Mouse (Mus musculus) limb, embryonic 10.5 days (tissue): ENCODE measurements around the gene Rsph3a. TPM values are rescaled to one million over a fixed set of nuclear protein-coding genes. Genes with fewer than 3 reads are reported as not detected.
"Not testable (repeated sequence)": the region's sequence is repeated elsewhere in the genome, so short reads cannot be mapped to it uniquely, and the experiment has no call there.

Experiments
- DNase-seq: peaks from one replicate; pipeline ENCODE4 v3.0.0-alpha.2; 2017; ENCODE audit warnings: low spot score
- H3K27ac ChIP-seq: fragments of 300-500 bp; sonication (generic); 2 replicates; pipeline ENCODE4 v1.5.1; 2016; ENCODE audit warnings: mild to moderate bottlenecking
- H3K27me3 ChIP-seq: fragments of 300-500 bp; sonication (generic); 2 replicates; pipeline ENCODE4 v1.6.1; 2016; ENCODE audit warnings: low read depth, mild to moderate bottlenecking; ENCODE audit not compliant: poor library complexity, severe bottlenecking
- H3K36me3 ChIP-seq: fragments of 300-500 bp; sonication (generic); 2 replicates; pipeline ENCODE4 v1.6.1; 2016; ENCODE audit warnings: mild to moderate bottlenecking, moderate library complexity
- H3K4me1 ChIP-seq: fragments of 300-500 bp; sonication (generic); 2 replicates; pipeline ENCODE4 v1.6.1; 2016
- H3K4me3 ChIP-seq: fragments of 300-500 bp; sonication (generic); 2 replicates; pipeline ENCODE4 v1.5.1; 2016; ENCODE audit warnings: mild to moderate bottlenecking, moderate library complexity
- H3K9me3 ChIP-seq: fragments of 300-500 bp; sonication (generic); replicated peaks from 2 replicates; pipeline ENCODE4 v1.6.1; 2016; ENCODE audit warnings: mild to moderate bottlenecking
- WGBS: fragments of 180-500 bp; shearing (Covaris S2); methylation state at CpG from one replicate; pipeline ENCODE4 v1.1.7; 2016; 5-methylcytosine and 5-hydroxymethylcytosine counted together
- polyA plus RNA-seq: library from polyadenylated mRNA; unstranded; fragments of >200 nt; fragmentation: Nextera tagmentation; extraction: Ambion mirVana; gene quantifications from 2 replicates; pipeline ENCODE4 v1.2.1, GENCODE M21; 2016

Gene Rsph3a
- polyA plus RNA-seq = 48.8 and 53.0 TPM in 2 replicates

DNA sequence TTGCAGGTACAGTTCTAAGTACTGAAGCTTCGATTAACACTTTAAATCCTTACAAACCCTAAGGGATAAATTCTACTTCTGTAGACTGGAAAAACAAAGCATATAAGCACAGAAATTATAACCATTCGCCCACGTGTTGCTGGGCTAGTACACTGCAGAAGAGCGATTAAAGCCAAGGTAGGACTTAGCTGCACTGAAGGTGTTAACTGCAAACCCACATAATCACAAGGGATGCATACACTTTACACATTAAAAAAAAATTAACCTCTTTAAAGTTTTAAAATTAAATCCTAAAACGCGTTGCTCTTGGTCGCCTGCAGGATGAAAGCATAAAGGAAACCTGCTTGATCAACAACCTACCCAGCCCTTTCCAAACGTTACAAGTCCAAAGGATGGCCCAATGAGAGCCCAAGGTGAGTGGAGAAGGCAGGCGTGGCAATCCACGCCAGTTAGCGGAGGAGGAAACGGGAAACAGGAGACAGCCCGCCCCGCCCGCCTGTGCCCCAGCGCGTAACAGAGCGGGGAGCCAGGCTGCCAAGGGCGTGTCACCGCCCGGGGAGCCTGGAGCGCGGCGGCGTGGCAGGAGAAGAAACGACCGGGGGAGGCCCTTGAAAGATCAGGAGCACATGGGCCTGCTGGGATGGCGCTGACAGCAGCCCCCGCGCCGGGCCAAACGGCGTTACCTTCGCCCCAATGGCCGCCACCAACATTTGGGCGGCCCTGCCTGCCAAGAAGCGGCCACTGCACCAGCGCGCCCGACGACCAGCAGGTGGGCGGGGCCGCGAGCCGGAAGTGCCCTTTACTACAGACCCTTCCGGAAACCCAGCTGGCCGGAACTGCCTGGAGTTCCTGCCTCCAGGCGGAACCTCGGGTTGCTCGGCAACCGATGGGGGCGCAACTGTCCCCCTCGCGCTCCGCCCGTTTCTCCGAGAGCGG is at the start of gene Rsph3a:
TSS of gene Rsph3a (plus strand) at position 498 of the 936 bp plus-strand sequence.
- peak; percentile 97 for DNase-seq

DNA sequence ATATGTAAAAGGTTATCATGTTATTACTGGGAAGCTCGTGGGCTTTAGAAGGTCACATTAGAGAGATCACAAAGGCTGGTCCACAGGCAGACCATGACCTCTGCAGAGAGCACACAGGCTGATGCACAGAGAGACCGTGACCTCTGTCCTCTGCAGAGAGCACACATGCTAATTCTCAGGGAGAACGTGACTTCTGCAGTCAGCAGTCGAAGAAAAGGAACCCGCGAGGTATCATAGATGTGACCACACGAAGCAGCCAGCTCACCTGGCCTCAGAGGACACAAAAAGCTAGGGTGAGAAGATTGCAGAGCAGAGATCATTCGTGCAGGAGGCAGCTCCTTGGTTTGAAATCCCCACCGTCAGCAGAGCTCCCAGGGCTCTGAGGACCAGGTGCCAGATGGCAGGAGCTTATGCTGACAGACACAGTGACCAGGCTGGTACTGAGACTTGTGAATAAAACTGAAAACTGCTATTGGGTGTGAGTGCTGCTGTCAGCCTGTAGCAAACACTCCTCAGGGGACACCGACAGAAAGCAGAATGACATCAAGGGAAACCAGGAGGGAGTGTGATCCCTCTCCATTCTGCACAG is 49.3 kb upstream of the Rsph3a start:
- no peaks in the 10 kb centered on the region for H3K36me3 ChIP-seq
- 72% methylated on average over 10 of the region's 10 CpGs for WGBS
- H3K4me3 ChIP-seq = no peak overlapping the region
- no peak for DNase-seq
- no peak overlapping the region for H3K27ac ChIP-seq
- H3K9me3 ChIP-seq = no peaks in the 10 kb centered on the region
- no peaks in the 10 kb centered on the region for H3K4me1 ChIP-seq
- no peaks in the 10 kb centered on the region for H3K27me3 ChIP-seq

More for the DNA sequence above, at the start of gene Rsph3a:
- H3K36me3 ChIP-seq, H3K9me3 ChIP-seq, H3K27me3 ChIP-seq, H3K4me1 ChIP-seq: not testable (repeated sequence)
- 4% methylated on average over 58 of the region's 58 CpGs for WGBS
- H3K27ac ChIP-seq = peak within 1 kb of the TSS; percentile 79
- H3K4me3 ChIP-seq = peak within 1 kb of the TSS; percentile 55

DNA sequence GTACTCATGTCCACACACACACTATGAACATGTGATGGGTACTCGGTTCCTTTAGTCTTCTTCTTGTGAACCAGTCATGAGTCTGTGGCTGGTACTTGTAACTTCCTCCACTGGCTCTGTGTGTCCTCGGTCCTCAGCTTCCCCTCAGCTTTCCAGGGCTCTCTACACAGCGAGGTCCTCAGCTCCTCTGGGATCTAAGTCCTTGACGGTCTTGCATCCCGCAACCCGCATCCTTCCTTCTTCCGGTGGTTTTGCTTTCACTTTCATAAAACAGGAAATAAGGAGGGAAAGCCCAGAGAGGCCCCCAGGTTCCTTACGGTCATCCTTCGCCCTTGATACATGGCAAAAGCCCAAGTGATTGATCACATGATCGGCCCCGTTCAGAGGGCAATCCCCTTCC is 48.3 kb upstream of the Rsph3a start:
- H3K36me3 ChIP-seq = no peaks in the 10 kb centered on the region
- no peaks in the 10 kb centered on the region for H3K9me3 ChIP-seq
- no peak overlapping the region for H3K27ac ChIP-seq
- no peak overlapping the region for H3K4me3 ChIP-seq
- no peaks in the 10 kb centered on the region for H3K27me3 ChIP-seq
- 85% methylated on average over 11 of the region's 11 CpGs for WGBS
- DNase-seq = no peak
- H3K4me1 ChIP-seq = no peaks in the 10 kb centered on the region

DNA sequence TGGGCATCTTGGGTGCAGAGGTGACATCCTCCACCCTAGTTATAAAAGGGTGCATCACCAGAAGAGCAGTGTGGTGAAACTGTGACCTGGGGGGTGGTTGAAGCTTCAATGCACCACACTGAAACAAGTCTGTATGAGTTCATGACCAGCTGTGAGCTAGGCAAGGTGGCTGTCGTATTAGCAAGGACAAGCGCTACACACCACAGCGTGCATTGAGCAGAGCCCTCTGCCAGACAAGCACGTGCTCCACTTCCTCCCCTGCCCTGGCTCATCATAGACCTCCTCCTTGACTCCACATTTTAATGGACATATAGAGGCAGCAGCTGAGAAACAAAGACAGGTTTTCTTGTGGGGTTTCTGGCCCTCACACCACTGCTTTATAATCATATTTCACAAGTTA is 47.7 kb upstream of the Rsph3a start:
- Histone ChIP-seq H3K36me3 (no peaks in the 10 kb centered on the region), H3K4me3 (no peak overlapping the region), H3K9me3 (no peaks in the 10 kb centered on the region), H3K27me3 (no peaks in the 10 kb centered on the region), H3K4me1 (no peaks in the 10 kb centered on the region), H3K27ac (no peak overlapping the region)
- 85% methylated on average over 4 of the region's 4 CpGs for WGBS
- no peak for DNase-seq

DNA sequence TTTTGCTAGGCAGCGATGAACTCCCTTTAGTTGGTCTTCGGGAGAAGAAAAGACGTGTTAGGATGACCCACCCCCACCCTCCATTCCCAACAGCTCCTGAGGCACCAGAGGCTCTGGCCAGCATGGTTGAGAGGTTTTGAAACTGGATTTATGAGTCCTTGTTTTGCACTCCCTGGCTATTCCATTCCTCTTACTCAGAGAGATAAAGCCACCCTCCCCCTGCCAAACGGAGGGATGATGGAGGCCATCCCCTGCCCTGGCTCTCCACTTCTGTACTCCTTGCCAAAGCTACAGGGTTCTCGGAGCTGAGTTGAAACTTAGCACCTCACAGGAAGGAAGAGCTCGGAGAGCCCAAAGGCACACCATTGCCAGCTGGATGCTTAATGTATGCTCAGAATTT is 46.2 kb upstream of the Rsph3a start:
- no peaks in the 10 kb centered on the region for H3K4me1 ChIP-seq
- WGBS = 71% methylated on average over 6 of the region's 6 CpGs
- no peaks in the 10 kb centered on the region for H3K36me3 ChIP-seq
- no peak for DNase-seq
- no peaks in the 10 kb centered on the region for H3K9me3 ChIP-seq
- H3K4me3 ChIP-seq = no peak overlapping the region
- no peaks in the 10 kb centered on the region for H3K27me3 ChIP-seq
- no peak overlapping the region for H3K27ac ChIP-seq

DNA sequence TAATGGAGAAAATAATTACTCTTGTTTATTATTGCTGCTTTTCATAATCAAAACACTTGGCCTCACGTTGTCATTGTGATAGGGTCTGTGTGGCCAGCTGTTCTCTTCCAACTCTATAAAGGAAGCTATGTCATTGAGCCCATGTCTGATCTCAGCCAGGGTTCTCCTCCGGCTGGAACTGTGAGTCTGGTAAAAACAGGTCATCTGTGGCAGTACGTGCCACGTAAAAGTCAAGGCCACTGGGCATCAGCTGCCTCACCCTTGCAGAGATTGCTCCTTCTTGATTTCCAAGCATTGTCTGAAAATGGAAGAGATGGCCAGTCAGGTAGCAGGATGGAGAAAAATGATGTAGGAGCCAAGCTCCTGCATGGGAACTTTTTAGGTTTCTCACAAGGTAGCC is 45.5 kb upstream of the Rsph3a start:
- Histone ChIP-seq H3K4me1 (no peaks in the 10 kb centered on the region), H3K27me3 (no peaks in the 10 kb centered on the region), H3K27ac (no peak overlapping the region), H3K4me3 (no peak overlapping the region), H3K36me3 (no peaks in the 10 kb centered on the region), H3K9me3 (no peaks in the 10 kb centered on the region)
- no peak for DNase-seq
- WGBS = 80% methylated on average over 4 of the region's 4 CpGs

DNA sequence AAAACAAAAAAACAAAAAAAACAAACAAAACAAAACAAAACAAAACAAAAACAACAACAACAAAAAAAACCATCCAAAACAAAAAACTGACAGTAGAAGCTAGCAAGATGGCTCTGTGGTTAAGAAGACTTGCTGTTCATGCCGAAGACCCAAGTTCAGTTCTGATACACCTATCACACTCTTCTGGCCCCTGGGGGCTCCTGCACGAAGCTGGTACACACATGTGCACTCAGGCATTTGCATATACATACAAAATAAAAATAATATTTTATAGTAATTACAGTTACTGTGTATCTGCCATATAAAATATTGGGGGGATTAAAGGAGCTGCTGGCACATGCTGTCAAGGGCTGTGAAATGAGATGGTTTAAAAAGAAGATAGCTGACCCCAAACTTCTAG is 43.9 kb upstream of the Rsph3a start:
- 83% methylated on average over 2 of the region's 2 CpGs for whole genome bisulfite sequencing
- Histone ChIP-seq H3K36me3 (no peaks in the 10 kb centered on the region), H3K4me1 (no peaks in the 10 kb centered on the region), H3K4me3 (no peak overlapping the region), H3K27me3 (no peaks in the 10 kb centered on the region), H3K27ac (no peak overlapping the region), H3K9me3 (no peaks in the 10 kb centered on the region)
- no peak for DNase-seq

DNA sequence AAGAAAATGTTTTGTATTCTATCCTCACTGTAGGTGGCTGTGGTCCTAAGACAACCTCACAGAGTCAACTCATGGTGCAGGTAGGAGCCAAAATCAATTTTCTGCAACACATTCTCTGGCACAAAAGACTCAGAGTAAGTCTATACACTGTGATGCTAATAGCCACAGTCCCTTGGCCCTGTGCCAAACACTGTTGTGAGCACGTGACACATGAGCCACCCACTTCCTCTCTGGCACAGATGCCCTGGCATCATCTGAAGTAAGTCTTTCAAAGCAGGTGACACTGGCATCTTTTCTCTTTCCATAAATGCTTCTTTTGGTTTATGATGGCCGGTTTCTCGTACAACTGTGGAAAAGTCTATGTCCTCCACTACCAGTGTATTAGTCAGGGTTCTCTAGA is 43.1 kb upstream of the Rsph3a start:
- H3K27ac ChIP-seq = no peak overlapping the region
- WGBS = 87% methylated on average over 3 of the region's 3 CpGs
- DNase-seq = no peak
- H3K4me1 ChIP-seq = no peaks in the 10 kb centered on the region
- H3K36me3 ChIP-seq = no peaks in the 10 kb centered on the region
- H3K27me3 ChIP-seq = no peaks in the 10 kb centered on the region
- no peaks in the 10 kb centered on the region for H3K9me3 ChIP-seq
- H3K4me3 ChIP-seq = no peak overlapping the region

DNA sequence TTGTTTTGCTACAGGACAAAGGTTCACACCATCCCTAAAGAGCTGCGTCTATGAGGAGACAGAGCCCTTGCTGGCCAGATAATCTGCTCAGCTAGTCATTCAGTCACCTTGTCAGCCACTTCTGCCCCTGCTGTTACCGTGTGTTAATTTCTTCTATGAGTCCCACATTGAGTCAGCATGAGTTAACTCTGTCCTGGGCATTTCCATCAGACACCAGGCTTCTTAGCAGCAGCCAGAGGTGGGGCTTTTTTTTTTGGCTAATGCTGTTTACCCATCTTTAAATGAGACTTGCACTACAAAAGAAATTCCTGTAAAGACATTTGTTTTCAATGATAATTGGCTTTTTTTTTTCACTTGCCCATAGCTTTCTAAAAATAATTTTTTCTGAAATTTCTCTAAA is 40.4 kb upstream of the Rsph3a start:
- H3K9me3 ChIP-seq = no peaks in the 10 kb centered on the region
- H3K4me3 ChIP-seq = no peak overlapping the region
- H3K36me3 ChIP-seq = no peaks in the 10 kb centered on the region
- H3K4me1 ChIP-seq = no peaks in the 10 kb centered on the region
- H3K27ac ChIP-seq = no peak overlapping the region
- H3K27me3 ChIP-seq = no peaks in the 10 kb centered on the region
- 41% methylated on average over 2 of the region's 2 CpGs for WGBS
- DNase-seq = no peak

DNA sequence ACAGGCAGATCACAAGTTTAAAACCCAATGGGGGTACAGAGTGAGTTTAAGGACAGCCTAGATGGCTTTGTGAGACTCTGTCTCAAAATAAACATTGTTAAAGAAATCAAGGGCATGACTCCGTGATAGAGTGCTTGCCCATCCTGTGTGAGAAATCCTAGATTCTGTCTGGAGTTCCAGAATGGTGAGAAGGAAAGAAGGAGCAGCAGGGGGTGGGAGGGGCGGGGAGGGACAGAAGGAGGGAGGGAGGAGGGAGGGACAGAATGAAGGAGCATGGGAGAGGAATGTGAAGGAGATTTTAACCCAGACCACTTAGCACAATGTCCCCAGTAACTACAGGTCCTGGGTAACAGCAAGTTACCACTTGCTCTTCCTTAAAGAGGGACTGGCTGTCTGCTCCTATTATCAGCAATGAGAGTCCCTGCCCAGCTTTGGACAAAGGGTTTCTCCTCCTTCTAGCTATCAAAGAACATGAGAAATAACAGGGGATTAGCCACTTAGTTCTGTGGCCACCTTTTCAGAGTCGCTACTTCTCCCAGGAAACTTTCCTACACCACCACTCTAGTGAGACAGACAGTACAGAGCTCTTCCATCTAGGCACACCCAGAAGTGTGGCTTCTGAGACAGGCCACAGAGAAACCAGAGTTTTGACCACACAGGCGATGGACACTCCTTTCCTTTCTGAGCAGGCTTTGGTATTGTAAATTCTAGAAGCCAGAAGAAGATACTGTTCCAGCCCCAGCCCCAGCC is 39.3 kb upstream of the Rsph3a start:
- WGBS = 51% methylated on average over 4 of the region's 4 CpGs
- no peak overlapping the region for H3K27ac ChIP-seq

DNA sequence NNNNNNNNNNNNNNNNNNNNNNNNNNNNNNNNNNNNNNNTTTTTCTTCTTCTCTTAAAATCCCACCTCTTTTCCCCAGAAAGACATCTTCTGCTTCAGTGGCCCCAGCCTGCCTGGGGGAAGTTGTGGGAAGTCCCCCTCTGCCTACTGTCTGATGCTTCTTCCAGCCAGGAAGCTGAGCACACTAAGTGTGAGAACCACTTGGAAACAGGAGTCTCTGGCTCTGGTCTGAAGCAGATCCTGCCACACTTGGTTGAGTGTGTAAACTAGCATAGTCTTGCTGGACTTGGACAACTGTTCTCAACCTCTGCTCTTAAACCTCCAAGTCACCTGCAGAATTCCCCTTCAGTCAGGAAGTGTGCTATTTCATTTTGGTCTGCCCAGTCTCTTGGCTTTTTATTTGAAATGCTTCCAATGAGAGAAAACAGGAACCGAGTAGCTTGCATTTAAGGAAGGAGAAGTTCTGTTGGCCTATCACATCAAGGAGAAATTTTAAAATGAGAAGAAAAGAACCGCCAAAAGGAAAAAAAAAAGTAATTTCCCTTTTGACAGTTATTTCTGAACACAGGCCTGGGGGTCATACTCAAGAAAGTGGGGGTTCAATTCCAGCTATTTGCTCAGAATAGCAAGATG is 30.7 kb upstream of the Rsph3a start:
- Histone ChIP-seq H3K27ac (no peak overlapping the region), H3K4me1 (0 out of 2 replicates have a peak, but pooled peaks cover 3% of the 10 kb centered on the region), H3K27me3 (no peaks in the 10 kb centered on the region), H3K9me3 (peaks cover 5% of the 10 kb centered on the region; the same call in 1 of the 2 replicates), H3K4me3 (no peak overlapping the region), H3K36me3 (no peaks in the 10 kb centered on the region)
- 85% methylated on average over 2 of the region's 2 CpGs for WGBS
- no peak for DNase-seq

More for the DNA sequence above, 39.3 kb upstream of the Rsph3a start:
- peaks cover 2% of the 10 kb centered on the region; the same call in 1 of the 2 replicates for H3K9me3 ChIP-seq
- H3K36me3 ChIP-seq = no peaks in the 10 kb centered on the region
- H3K4me3 ChIP-seq = no peak overlapping the region
- H3K4me1 ChIP-seq = no peaks in the 10 kb centered on the region
- H3K27me3 ChIP-seq = no peaks in the 10 kb centered on the region
- DNase-seq = no peak

DNA sequence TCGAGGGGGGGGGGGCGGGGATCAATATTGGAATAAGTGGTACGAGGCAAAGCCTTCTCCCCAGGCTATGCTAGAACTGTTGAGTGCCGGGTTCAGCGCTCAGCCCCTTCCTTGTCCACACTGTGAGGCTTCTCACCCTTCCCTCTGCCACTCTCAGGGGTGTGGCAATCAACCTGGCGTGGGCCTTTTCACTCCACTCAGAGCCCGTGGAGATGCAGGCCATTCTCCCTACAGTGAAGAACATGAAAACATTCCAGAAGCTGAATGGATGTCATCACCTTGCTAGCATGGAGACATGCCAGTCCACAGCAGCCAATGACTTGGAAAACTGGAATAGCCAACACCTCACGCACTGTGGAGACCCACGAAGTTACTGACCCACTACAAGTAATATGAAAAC is 29.6 kb upstream of the Rsph3a start:
- Histone ChIP-seq H3K9me3 (peaks cover 5% of the 10 kb centered on the region; the same call in 1 of the 2 replicates), H3K36me3 (no peaks in the 10 kb centered on the region), H3K4me1 (0 out of 2 replicates have a peak, but pooled peaks cover 3% of the 10 kb centered on the region), H3K27ac (no peak overlapping the region), H3K27me3 (no peaks in the 10 kb centered on the region), H3K4me3 (no peak overlapping the region)
- WGBS = 81% methylated on average over 9 of the region's 9 CpGs
- no peak for DNase-seq
